Mouse (Mus musculus): ENCODE data around the gene Galnt16.

- no peak for TF ChIP-seq CTCF (IDR thresholded peaks at IDR 0.05)
- TF ChIP-seq POLR2A (IDR thresholded peaks at IDR 0.05; ENCODE audit: insufficient read depth, low read depth, low read length), result no peak
Measured at GRCm38 (mm10) chr12:80549646-80550045, 31.6 kb downstream of the Galnt16 start.

All from heart, adult 2 months (tissue).